Mouse (Mus musculus): ENCODE data around the gene Cacng8.

Cacng8 gene

GRCm38 (mm10) chr7:3390413-3391080, at the start of gene Cacng8:
Gene Cacng8 (plus strand): TSS chr7:3390683.
- in situ Hi-C loops (cut with MboI; ENCODE audit: low sequenced_read_pairs) = no loop called here

DNA sequence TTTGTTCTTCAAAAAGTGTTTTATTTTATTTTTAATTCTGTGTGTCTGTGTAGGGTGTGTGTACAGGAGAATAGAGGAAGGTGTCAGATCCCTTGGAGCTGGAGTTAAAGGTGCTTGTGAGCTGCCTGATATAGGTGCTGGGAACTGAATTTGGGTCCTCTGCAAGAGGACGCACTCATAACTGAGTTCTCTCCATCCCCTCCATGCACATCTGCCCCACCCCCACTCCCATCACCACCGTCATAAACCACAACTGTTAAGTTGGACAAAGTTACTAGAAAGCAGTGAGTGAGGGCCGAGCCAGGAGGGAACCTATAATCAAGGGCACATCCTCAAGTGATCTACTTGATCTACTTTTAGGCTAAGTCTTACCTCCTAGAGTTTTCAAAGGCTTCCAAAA, 46.6 kb upstream of the Cacng8 start:
- in situ Hi-C loops (cut with MboI; ENCODE audit: low sequenced_read_pairs) = no loop called here

- in situ Hi-C loops (cut with MboI; ENCODE audit: low sequenced_read_pairs) = no loop called here
Observed at GRCm38 (mm10) chr7:3345301-3345700, 45.2 kb upstream of the Cacng8 start.

GRCm38 (mm10) chr7:3347366-3348287, 42.9 kb upstream of the Cacng8 start:
- in situ Hi-C loops (cut with MboI; ENCODE audit: low sequenced_read_pairs) = no loop called here

- in situ Hi-C loops (cut with MboI; ENCODE audit: low sequenced_read_pairs) = no loop called here
Observed at GRCm38 (mm10) chr7:3348326-3348725, 42.2 kb upstream of the Cacng8 start.

GRCm38 (mm10) chr7:3349775-3350174, 40.7 kb upstream of the Cacng8 start:
- in situ Hi-C loops (cut with MboI; ENCODE audit: low sequenced_read_pairs) = no loop called here

GRCm38 (mm10) chr7:3351536-3351935, 38.9 kb upstream of the Cacng8 start:
- in situ Hi-C loops (cut with MboI; ENCODE audit: low sequenced_read_pairs) = no loop called here

- in situ Hi-C loops (cut with MboI; ENCODE audit: low sequenced_read_pairs) = no loop called here
Observed at GRCm38 (mm10) chr7:3354850-3355249, 35.6 kb upstream of the Cacng8 start.

- in situ Hi-C loops (cut with MboI; ENCODE audit: low sequenced_read_pairs) = no loop called here
Observed at GRCm38 (mm10) chr7:3360678-3361077, 29.8 kb upstream of the Cacng8 start.

DNA sequence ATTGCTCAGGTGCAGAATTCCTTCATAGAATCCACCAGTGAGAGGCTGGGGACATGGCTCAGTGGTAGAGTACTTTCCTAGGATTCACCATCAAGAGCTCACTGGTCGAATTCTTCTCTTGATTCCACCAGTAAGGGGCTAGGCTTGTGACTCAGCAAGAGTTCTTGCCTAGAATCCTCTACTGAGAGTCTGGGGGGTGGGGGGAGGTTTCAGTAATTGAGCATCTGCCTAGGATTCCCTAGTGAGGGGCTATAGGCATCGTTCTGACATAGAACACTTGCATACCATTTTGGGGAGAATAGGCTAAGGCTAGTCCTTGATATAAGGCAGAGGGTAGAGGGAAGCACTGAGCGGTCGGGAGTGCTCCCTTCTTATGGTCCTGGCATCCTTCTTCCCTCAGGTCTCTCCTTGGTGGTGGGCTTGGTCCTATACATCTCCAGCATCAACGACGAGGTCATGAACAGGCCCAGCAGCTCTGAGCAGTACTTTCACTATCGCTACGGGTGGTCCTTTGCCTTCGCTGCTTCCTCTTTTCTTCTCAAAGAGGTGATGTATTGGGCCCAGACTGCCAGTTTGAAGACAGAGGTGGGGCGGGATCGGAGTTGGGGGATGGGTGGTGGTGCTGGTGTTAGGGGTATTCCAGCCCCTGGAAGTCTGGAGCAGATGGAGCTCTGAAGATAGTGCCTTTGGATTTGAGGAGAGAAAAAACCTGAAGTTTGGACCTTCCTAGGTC, 24.8 kb upstream of the Cacng8 start:
- in situ Hi-C loops (cut with MboI; ENCODE audit: low sequenced_read_pairs) = no loop called here

DNA sequence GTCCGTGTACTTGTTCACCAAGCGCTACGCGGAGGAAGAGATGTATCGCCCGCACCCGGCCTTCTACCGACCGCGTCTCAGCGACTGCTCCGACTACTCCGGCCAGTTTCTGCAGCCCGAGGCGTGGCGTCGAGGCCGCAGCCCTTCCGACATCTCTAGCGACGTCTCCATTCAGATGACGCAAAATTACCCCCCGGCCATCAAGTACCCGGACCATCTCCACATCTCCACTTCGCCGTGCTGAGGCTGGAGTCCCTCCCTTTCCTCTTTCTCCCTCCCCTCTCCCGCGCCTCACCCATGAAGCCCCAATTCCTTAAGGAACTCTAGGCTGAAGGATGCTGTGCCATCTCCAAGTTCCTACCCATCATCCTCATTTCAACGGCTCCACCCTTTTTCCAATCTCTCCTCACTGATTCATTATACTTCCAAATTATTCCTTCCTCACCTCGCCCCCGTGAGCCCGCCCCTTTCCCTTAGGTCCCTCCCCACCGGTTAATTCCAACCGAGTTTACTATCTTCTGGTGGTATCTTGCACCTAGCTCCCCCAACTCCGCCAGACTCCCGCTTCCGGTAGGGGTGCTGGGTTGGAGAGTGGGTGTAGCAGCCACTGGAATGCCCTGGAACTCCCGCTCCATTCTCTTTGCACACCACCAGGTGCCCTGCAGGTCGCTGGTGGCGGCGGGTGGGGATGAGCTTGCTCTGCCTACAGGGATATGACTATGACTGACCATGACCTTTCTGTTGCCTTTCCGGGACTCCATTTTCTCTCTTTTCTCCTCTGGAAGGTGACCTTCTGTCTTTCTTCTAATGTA, 23.6 kb upstream of the Cacng8 start:
- in situ Hi-C loops (cut with MboI; ENCODE audit: low sequenced_read_pairs) = no loop called here

GRCm38 (mm10) chr7:3367569-3367968, 22.9 kb upstream of the Cacng8 start:
- in situ Hi-C loops (cut with MboI; ENCODE audit: low sequenced_read_pairs) = no loop called here

GRCm38 (mm10) chr7:3368311-3368710, 22.2 kb upstream of the Cacng8 start:
- in situ Hi-C loops (cut with MboI; ENCODE audit: low sequenced_read_pairs) = no loop called here

DNA sequence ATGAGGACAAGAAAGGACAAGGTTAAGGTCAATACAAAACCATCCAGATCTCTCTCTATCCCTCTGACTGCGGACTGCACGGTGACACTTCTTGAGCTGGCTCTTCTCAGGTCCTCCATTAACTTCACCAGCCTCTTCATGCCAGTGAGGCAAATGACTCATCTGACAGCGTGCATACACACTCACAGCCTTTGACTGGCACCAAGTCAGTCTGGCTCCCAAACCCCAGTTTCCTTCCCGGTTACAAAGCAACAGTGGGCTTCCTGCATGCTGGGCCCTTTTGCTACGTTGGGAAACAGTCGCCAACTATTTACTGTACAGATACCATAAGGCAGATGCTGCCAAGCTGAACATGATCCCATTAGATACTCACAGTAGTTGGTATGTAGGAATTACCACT, 21.3 kb upstream of the Cacng8 start:
- in situ Hi-C loops (cut with MboI; ENCODE audit: low sequenced_read_pairs) = no loop called here

- in situ Hi-C loops (cut with MboI; ENCODE audit: low sequenced_read_pairs) = no loop called here
Observed at GRCm38 (mm10) chr7:3370407-3370806, 20.1 kb upstream of the Cacng8 start.

DNA sequence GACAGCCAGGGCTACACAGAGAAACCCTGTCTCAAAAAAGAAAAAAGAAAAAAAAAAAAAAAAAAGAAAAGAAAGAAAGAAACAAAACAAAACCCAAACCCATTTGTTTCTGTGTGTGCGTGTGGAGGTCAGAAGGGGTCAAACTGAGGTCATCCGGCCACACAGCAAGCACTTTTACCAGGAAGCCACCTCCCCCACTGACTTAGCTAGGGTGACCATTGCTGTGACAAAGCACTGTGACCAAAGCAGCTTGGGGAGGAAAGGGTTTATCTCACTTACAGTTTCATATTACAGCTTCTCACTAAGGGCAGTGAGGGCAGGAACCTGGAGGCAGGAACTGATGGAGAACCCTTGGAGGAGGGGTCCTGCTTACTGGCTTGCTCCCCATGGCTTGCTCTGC, 18.1 kb upstream of the Cacng8 start:
- in situ Hi-C loops (cut with MboI; ENCODE audit: low sequenced_read_pairs) = no loop called here

GRCm38 (mm10) chr7:3373754-3374153, 16.7 kb upstream of the Cacng8 start:
- in situ Hi-C loops (cut with MboI; ENCODE audit: low sequenced_read_pairs) = no loop called here

DNA sequence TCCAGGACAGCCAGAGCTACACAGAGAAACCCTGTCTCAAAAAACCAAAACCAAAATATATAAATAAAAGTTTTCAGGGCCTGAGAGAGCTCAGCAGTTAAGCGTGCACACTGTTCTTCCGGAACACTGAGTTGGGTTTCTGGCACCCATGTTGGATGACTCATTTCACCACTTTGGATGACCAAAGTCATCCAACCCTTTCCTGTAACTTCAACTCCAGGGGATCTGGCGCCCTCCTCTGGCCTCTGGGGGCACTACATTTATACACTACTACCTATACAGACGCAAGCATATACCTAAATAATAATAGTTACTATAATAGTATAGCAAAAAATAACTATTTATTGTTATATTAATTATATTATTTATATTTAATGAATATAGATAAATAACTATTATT, 13.7 kb upstream of the Cacng8 start:
- in situ Hi-C loops (cut with MboI; ENCODE audit: low sequenced_read_pairs) = no loop called here

- in situ Hi-C loops (cut with MboI; ENCODE audit: low sequenced_read_pairs) = no loop called here
Observed at GRCm38 (mm10) chr7:3382123-3382522, 8.4 kb upstream of the Cacng8 start.

- in situ Hi-C loops (cut with MboI; ENCODE audit: low sequenced_read_pairs) = no loop called here
Observed at GRCm38 (mm10) chr7:3384807-3385319, 5.6 kb upstream of the Cacng8 start.

All from CH12F3 (cell line).